Mouse (Mus musculus) midbrain, embryonic 15.5 days (tissue): ENCODE measurements at regions not wholly inside any gene's neighbourhood (a gene's known extent, or its start where the extent isn't known, plus 50 kb on each side); places are given as distances from the start of the nearest gene placed in this dataset.

Experiments
- ATAC-seq: fragments of 200-750 bp; cut with Nextera tagmentation; replicated peaks from 2 replicates; pipeline ENCODE4 v1.8.0; 2017; ENCODE audit warnings: moderate TSS enrichment
- H3K27ac ChIP-seq: fragments of 300-500 bp; sonication (generic); 2 replicates; pipeline ENCODE4 v1.5.1; 2015; ENCODE audit warnings: mild to moderate bottlenecking, inconsistent platforms
- H3K27me3 ChIP-seq: fragments of 300-500 bp; sonication (generic); replicated peaks from 2 replicates; pipeline ENCODE4 v1.6.1; 2015; ENCODE audit warnings: inconsistent platforms
- H3K36me3 ChIP-seq: fragments of 300-500 bp; sonication (generic); replicated peaks from 2 replicates; pipeline ENCODE4 v1.6.1; 2015; ENCODE audit warnings: inconsistent platforms
- H3K4me1 ChIP-seq: fragments of 300-500 bp; sonication (generic); 2 replicates; pipeline ENCODE4 v1.6.1; 2015; ENCODE audit warnings: inconsistent platforms
- H3K4me2 ChIP-seq: fragments of 300-500 bp; sonication (generic); 2 replicates; pipeline ENCODE4 v1.6.1; 2015; ENCODE audit warnings: inconsistent platforms, mild to moderate bottlenecking, moderate library complexity
- H3K4me3 ChIP-seq: fragments of 300-500 bp; sonication (generic); 2 replicates; pipeline ENCODE4 v1.5.1; 2015; ENCODE audit warnings: mild to moderate bottlenecking, inconsistent platforms
- H3K9ac ChIP-seq: fragments of 300-500 bp; sonication (generic); 2 replicates; pipeline ENCODE4 v1.6.1; 2015; ENCODE audit warnings: mild to moderate bottlenecking, inconsistent platforms
- H3K9me3 ChIP-seq: fragments of 300-500 bp; sonication (generic); 2 replicates; pipeline ENCODE4 v1.6.1; 2016; ENCODE audit warnings: inconsistent platforms
- WGBS: fragments of 180-500 bp; shearing (Covaris S2); methylation state at CpG from one replicate; pipeline ENCODE4 v1.1.7; 2015; ENCODE audit warnings: mixed read lengths; 5-methylcytosine and 5-hydroxymethylcytosine counted together

- Histone ChIP-seq H3K9ac (no peak overlapping the region), H3K27me3 (no peaks in the 10 kb centered on the region), H3K9me3 (no peaks in the 10 kb centered on the region), H3K36me3 (no peaks in the 10 kb centered on the region), H3K4me1 (no peaks in the 10 kb centered on the region; the same call in 1 of the 2 replicates), H3K4me2 (no peak overlapping the region), H3K4me3 (no peak overlapping the region), H3K27ac (0 out of 2 replicates have a peak overlapping the region, but pooled peaks have one; percentile 38)
- WGBS, result 67% methylated on average over 3 of the region's 3 CpGs
- ATAC-seq, result no peak; the same call in 1 of the 2 replicates
These were observed 126.1 kb upstream of the Gpc5 start for GRCm38 (mm10) chr14:114965941-114966340.

- WGBS, result 93% methylated on average over 3 of the region's 3 CpGs
- no peak for ATAC-seq
These were observed 123.0 kb upstream of the Gpc5 start for GRCm38 (mm10) chr14:114969020-114969419.

GRCm38 (mm10) chr14:114981120-114981519 is 110.9 kb upstream of the Gpc5 start:
- Histone ChIP-seq H3K36me3 (no peaks in the 10 kb centered on the region), H3K9me3 (no peaks in the 10 kb centered on the region), H3K27me3 (no peaks in the 10 kb centered on the region), H3K4me3 (no peak overlapping the region), H3K4me2 (no peak overlapping the region), H3K9ac (no peak overlapping the region), H3K4me1 (no peaks in the 10 kb centered on the region), H3K27ac (no peak overlapping the region)
- WGBS, result 50% methylated on average over 3 of the region's 3 CpGs
- ATAC-seq, result no peak

More at GRCm38 (mm10) chr14:114969020-114969419, 123.0 kb upstream of the Gpc5 start:
- no peak overlapping the region for H3K27ac ChIP-seq
- no peaks in the 10 kb centered on the region for H3K36me3 ChIP-seq
- H3K9me3 ChIP-seq, result no peaks in the 10 kb centered on the region
- H3K4me3 ChIP-seq, result no peak overlapping the region
- no peak overlapping the region for H3K4me2 ChIP-seq
- no peak overlapping the region for H3K9ac ChIP-seq
- no peaks in the 10 kb centered on the region for H3K27me3 ChIP-seq
- no peaks in the 10 kb centered on the region; the same call in 1 of the 2 replicates for H3K4me1 ChIP-seq

GRCm38 (mm10) chr14:115003223-115003622 is 88.8 kb upstream of the Gpc5 start:
- no peak overlapping the region for H3K4me3 ChIP-seq
- no peaks in the 10 kb centered on the region for H3K4me1 ChIP-seq
- no peaks in the 10 kb centered on the region for H3K9me3 ChIP-seq
- no peaks in the 10 kb centered on the region for H3K36me3 ChIP-seq
- H3K27ac ChIP-seq, result no peak overlapping the region
- H3K4me2 ChIP-seq, result no peak overlapping the region
- no peak overlapping the region for H3K9ac ChIP-seq
- no peak for ATAC-seq
- whole genome bisulfite sequencing, result 96% methylated on average over 2 of the region's 2 CpGs
- no peaks in the 10 kb centered on the region for H3K27me3 ChIP-seq

- H3K9me3 ChIP-seq, result no peaks in the 10 kb centered on the region
- no peak for ATAC-seq
These were observed 87.1 kb upstream of the Gpc5 start for GRCm38 (mm10) chr14:115004733-115005405.

GRCm38 (mm10) chr14:115010877-115011276 is 81.1 kb upstream of the Gpc5 start:
- no peak overlapping the region for H3K27ac ChIP-seq
- H3K36me3 ChIP-seq, result no peaks in the 10 kb centered on the region
- H3K27me3 ChIP-seq, result no peaks in the 10 kb centered on the region
- H3K9me3 ChIP-seq, result no peaks in the 10 kb centered on the region
- no peak overlapping the region for H3K4me2 ChIP-seq
- no peaks in the 10 kb centered on the region for H3K4me1 ChIP-seq
- no peak for ATAC-seq
- 88% methylated on average over 3 of the region's 3 CpGs for WGBS
- no peak overlapping the region for H3K4me3 ChIP-seq
- H3K9ac ChIP-seq, result no peak overlapping the region

More at GRCm38 (mm10) chr14:115004733-115005405, 87.1 kb upstream of the Gpc5 start:
- 82% methylated on average over 6 of the region's 6 CpGs for WGBS
- Histone ChIP-seq H3K4me3 (no peak overlapping the region), H3K27ac (no peak overlapping the region), H3K9ac (no peak overlapping the region), H3K27me3 (no peaks in the 10 kb centered on the region), H3K4me2 (no peak overlapping the region), H3K36me3 (no peaks in the 10 kb centered on the region), H3K4me1 (no peaks in the 10 kb centered on the region)

- 27% methylated on average over 5 of the region's 5 CpGs for WGBS
- Histone ChIP-seq H3K9me3 (no peaks in the 10 kb centered on the region), H3K27me3 (no peaks in the 10 kb centered on the region), H3K27ac (no peak overlapping the region), H3K36me3 (no peaks in the 10 kb centered on the region), H3K9ac (no peak overlapping the region), H3K4me1 (no peaks in the 10 kb centered on the region), H3K4me3 (no peak overlapping the region), H3K4me2 (no peak overlapping the region)
- ATAC-seq, result no peak
These were observed 76.7 kb upstream of the Gpc5 start for GRCm38 (mm10) chr14:115015299-115015698.

- Histone ChIP-seq H3K36me3 (no peaks in the 10 kb centered on the region), H3K9me3 (no peaks in the 10 kb centered on the region), H3K4me2 (peak overlapping the region; percentile 53), H3K4me1 (no peaks in the 10 kb centered on the region), H3K27me3 (no peaks in the 10 kb centered on the region), H3K27ac (no peak overlapping the region), H3K9ac (no peak overlapping the region), H3K4me3 (peak overlapping the region; percentile 34)
- WGBS, result 19% methylated on average over 22 of the region's 22 CpGs
- ATAC-seq, result peak; percentile 90
These were observed 74.4 kb upstream of the Gpc5 start for GRCm38 (mm10) chr14:115017410-115018153.

GRCm38 (mm10) chr14:115028011-115028410 is 64.0 kb upstream of the Gpc5 start:
- no peak overlapping the region for H3K27ac ChIP-seq
- no peaks in the 10 kb centered on the region for H3K27me3 ChIP-seq
- no peaks in the 10 kb centered on the region for H3K4me1 ChIP-seq
- no peak overlapping the region for H3K9ac ChIP-seq
- WGBS, result 88% methylated on average over 7 of the region's 7 CpGs
- no peaks in the 10 kb centered on the region for H3K9me3 ChIP-seq
- H3K36me3 ChIP-seq, result no peaks in the 10 kb centered on the region
- no peak overlapping the region for H3K4me3 ChIP-seq
- no peak overlapping the region for H3K4me2 ChIP-seq
- ATAC-seq, result no peak

- H3K27ac ChIP-seq, result no peak overlapping the region
- ATAC-seq, result no peak
- H3K4me1 ChIP-seq, result no peaks in the 10 kb centered on the region
- H3K4me3 ChIP-seq, result no peak overlapping the region
- no peaks in the 10 kb centered on the region for H3K27me3 ChIP-seq
- no peak overlapping the region for H3K9ac ChIP-seq
- H3K36me3 ChIP-seq, result no peaks in the 10 kb centered on the region
- WGBS, result 65% methylated on average over 4 of the region's 4 CpGs
- H3K4me2 ChIP-seq, result no peak overlapping the region
- H3K9me3 ChIP-seq, result no peaks in the 10 kb centered on the region
These were observed 60.3 kb upstream of the Gpc5 start for GRCm38 (mm10) chr14:115031734-115032133.

GRCm38 (mm10) chr14:115033375-115033969 is 58.5 kb upstream of the Gpc5 start:
- no peak overlapping the region for H3K4me3 ChIP-seq
- H3K9me3 ChIP-seq, result no peaks in the 10 kb centered on the region
- H3K36me3 ChIP-seq, result no peaks in the 10 kb centered on the region
- no peak for ATAC-seq
- WGBS, result 88% methylated on average over 5 of the region's 5 CpGs
- H3K27me3 ChIP-seq, result peaks cover 4% of the 10 kb centered on the region; the same call in 1 of the 2 replicates
- H3K4me1 ChIP-seq, result no peaks in the 10 kb centered on the region; the same call in 1 of the 2 replicates
- no peak overlapping the region for H3K4me2 ChIP-seq
- H3K9ac ChIP-seq, result no peak overlapping the region
- no peak overlapping the region for H3K27ac ChIP-seq

GRCm38 (mm10) chr14:115034718-115035437 is 57.1 kb upstream of the Gpc5 start:
- H3K36me3 ChIP-seq, result no peaks in the 10 kb centered on the region
- no peak overlapping the region for H3K4me3 ChIP-seq
- no peak for ATAC-seq
- no peak overlapping the region for H3K4me2 ChIP-seq
- no peak overlapping the region for H3K27ac ChIP-seq
- H3K4me1 ChIP-seq, result no peaks in the 10 kb centered on the region; the same call in 1 of the 2 replicates
- peaks cover 9% of the 10 kb centered on the region; the same call in 1 of the 2 replicates for H3K27me3 ChIP-seq
- WGBS, result 91% methylated on average over 10 of the region's 10 CpGs
- no peaks in the 10 kb centered on the region for H3K9me3 ChIP-seq
- H3K9ac ChIP-seq, result no peak overlapping the region
